Mouse (Mus musculus) erythroblast, embryonic 14.5 days (primary cell): ENCODE measurements around the gene Dlx1. TPM values are rescaled to one million over a fixed set of nuclear protein-coding genes. Genes with fewer than 3 reads are reported as not detected.

ENCODE experiments used
- H3K27me3 ChIP-seq: 2 replicates; pipeline ENCODE4 v1.6.1; 2012; ENCODE audit warnings: inconsistent platforms; ENCODE audit not compliant: control insufficient read depth
- H3K36me3 ChIP-seq: 2 replicates; pipeline ENCODE4 v1.6.1; 2012; ENCODE audit warnings: mild to moderate bottlenecking, inconsistent platforms; ENCODE audit not compliant: control insufficient read depth
- H3K4me1 ChIP-seq: 2 replicates; pipeline ENCODE4 v1.6.1; 2012; ENCODE audit warnings: inconsistent platforms; ENCODE audit not compliant: control insufficient read depth
- H3K4me3 ChIP-seq: replicated peaks from 2 replicates; pipeline ENCODE3; 2012; ENCODE audit warnings: moderate library complexity, mild to moderate bottlenecking, inconsistent platforms
- H3K9me3 ChIP-seq: 2 replicates; pipeline ENCODE4 v1.6.1; 2012; ENCODE audit warnings: low read length, inconsistent platforms, mixed read lengths; ENCODE audit not compliant: control insufficient read depth
- GATA1 ChIP-seq: IDR thresholded peaks from 2 replicates; pipeline ENCODE4 v1.6.1; 2012; ENCODE audit warnings: low read length, inconsistent platforms, mixed read lengths
- TAL1 ChIP-seq: IDR thresholded peaks from 3 replicates; pipeline ENCODE4 v1.6.1; 2012; ENCODE audit warnings: low read length, inconsistent platforms, mixed read lengths
- polyA plus RNA-seq: library from polyadenylated mRNA; stranded (reverse); fragments of >175 nt; gene quantifications from 2 replicates; pipeline ENCODE4 v1.2.3, GENCODE M21; 2012

Gene Dlx1
- polyA plus RNA-seq, 1 experiment = 0.01 TPM

GRCm38 (mm10) chr2:71524763-71525162 lies 3.1 kb upstream of the Dlx1 start:
- Histone ChIP-seq H3K9me3 (peaks cover 8% of the 10 kb centered on the region; the same call in 1 of the 2 replicates), H3K4me1 (peaks cover 20% of the 10 kb centered on the region), H3K4me3 (no peak overlapping the region), H3K27me3 (peaks cover 71% of the 10 kb centered on the region), H3K36me3 (no peaks in the 10 kb centered on the region)
- no peak for TF ChIP-seq TAL1
- TF ChIP-seq GATA1 = no peak

GRCm38 (mm10) chr2:71526595-71527322 lies 1.2 kb upstream of the Dlx1 start:
- Histone ChIP-seq H3K4me3 (no peak overlapping the region), H3K36me3 (no peaks in the 10 kb centered on the region), H3K27me3 (peaks cover 91% of the 10 kb centered on the region), H3K4me1 (peaks cover 24% of the 10 kb centered on the region), H3K9me3 (peaks cover 17% of the 10 kb centered on the region; the same call in 1 of the 2 replicates)
- no peak for TF ChIP-seq TAL1

- no peak overlapping the region for H3K4me3 ChIP-seq
- peaks cover 23% of the 10 kb centered on the region; the same call in 1 of the 2 replicates for H3K9me3 ChIP-seq
- TF ChIP-seq GATA1 = no peak
- no peak for TF ChIP-seq TAL1
- no peaks in the 10 kb centered on the region for H3K36me3 ChIP-seq
- H3K27me3 ChIP-seq = peaks cover 98% of the 10 kb centered on the region
- peaks cover 25% of the 10 kb centered on the region for H3K4me1 ChIP-seq
Measured at GRCm38 (mm10) chr2:71527323-71528013, 445 bp upstream of the Dlx1 start.

GRCm38 (mm10) chr2:71528714-71529510 lies 999 bp downstream of the Dlx1 start:
- Histone ChIP-seq H3K4me3 (peak overlapping the region; percentile 57), H3K36me3 (no peaks in the 10 kb centered on the region), H3K9me3 (peaks cover 23% of the 10 kb centered on the region; the same call in 1 of the 2 replicates), H3K27me3 (peaks cover 99% of the 10 kb centered on the region), H3K4me1 (peaks cover 23% of the 10 kb centered on the region)
- TF ChIP-seq GATA1 (no peak), TAL1 (no peak)

GRCm38 (mm10) chr2:71529511-71530351 lies 1.8 kb downstream of the Dlx1 start:
- no peaks in the 10 kb centered on the region for H3K36me3 ChIP-seq
- H3K4me1 ChIP-seq = peaks cover 23% of the 10 kb centered on the region
- TF ChIP-seq GATA1 (no peak), TAL1 (no peak)

GRCm38 (mm10) chr2:71530391-71531123 lies 2.6 kb downstream of the Dlx1 start:
- TF ChIP-seq TAL1 = no peak
- no peak for TF ChIP-seq GATA1
- Histone ChIP-seq H3K4me1 (peaks cover 23% of the 10 kb centered on the region), H3K36me3 (no peaks in the 10 kb centered on the region), H3K27me3 (peaks cover 100% of the 10 kb centered on the region), H3K9me3 (peaks cover 23% of the 10 kb centered on the region; the same call in 1 of the 2 replicates), H3K4me3 (no peak overlapping the region)

More at GRCm38 (mm10) chr2:71529511-71530351, 1.8 kb downstream of the Dlx1 start:
- Histone ChIP-seq H3K4me3 (peak overlapping the region; percentile 57), H3K27me3 (peaks cover 100% of the 10 kb centered on the region), H3K9me3 (peaks cover 23% of the 10 kb centered on the region; the same call in 1 of the 2 replicates)

GRCm38 (mm10) chr2:71531124-71531590 lies 3.2 kb downstream of the Dlx1 start:
- Histone ChIP-seq H3K4me3 (no peak overlapping the region), H3K27me3 (peaks cover 100% of the 10 kb centered on the region), H3K9me3 (peaks cover 23% of the 10 kb centered on the region; the same call in 1 of the 2 replicates), H3K4me1 (peaks cover 23% of the 10 kb centered on the region), H3K36me3 (no peaks in the 10 kb centered on the region)
- TF ChIP-seq GATA1 (no peak), TAL1 (no peak)
